Mouse (Mus musculus) neural tube, embryonic 15.5 days (tissue): Measurements from ENCODE around the gene Hfm1. TPM values are rescaled to one million over a fixed set of nuclear protein-coding genes. Genes with fewer than 3 reads are reported as not detected.

ENCODE experiments used
- ATAC-seq: fragments of 200-750 bp; cut with Nextera tagmentation; 2 replicates; pipeline ENCODE4 v1.8.0; 2017; ENCODE audit warnings: mild to moderate bottlenecking, moderate TSS enrichment, moderate library complexity; ENCODE audit not compliant: low FRiP score
- H3K27ac ChIP-seq: fragments of 300-500 bp; sonication (generic); replicated peaks from 2 replicates; pipeline ENCODE4 v1.5.1; 2015; ENCODE audit warnings: mild to moderate bottlenecking, inconsistent platforms
- H3K27me3 ChIP-seq: fragments of 300-500 bp; sonication (generic); replicated peaks from 2 replicates; pipeline ENCODE4 v1.6.1; 2015; ENCODE audit warnings: inconsistent platforms
- H3K36me3 ChIP-seq: fragments of 300-500 bp; sonication (generic); 2 replicates; pipeline ENCODE4 v1.6.1; 2015; ENCODE audit warnings: inconsistent platforms
- H3K4me1 ChIP-seq: fragments of 300-500 bp; sonication (generic); 2 replicates; pipeline ENCODE4 v1.6.1; 2015; ENCODE audit warnings: inconsistent platforms
- H3K4me2 ChIP-seq: fragments of 300-500 bp; sonication (generic); 2 replicates; pipeline ENCODE4 v1.6.1; 2015; ENCODE audit warnings: inconsistent platforms, mild to moderate bottlenecking, moderate library complexity
- H3K4me3 ChIP-seq: fragments of 300-500 bp; sonication (generic); replicated peaks from 2 replicates; pipeline ENCODE4 v1.5.1; 2015; ENCODE audit warnings: mild to moderate bottlenecking, inconsistent platforms
- H3K9ac ChIP-seq: fragments of 300-500 bp; sonication (generic); replicated peaks from 2 replicates; pipeline ENCODE4 v1.6.1; 2015; ENCODE audit warnings: mild to moderate bottlenecking, inconsistent platforms
- H3K9me3 ChIP-seq: fragments of 300-500 bp; sonication (generic); replicated peaks from 2 replicates; pipeline ENCODE4 v1.6.1; 2016; ENCODE audit warnings: inconsistent platforms
- WGBS: fragments of 180-500 bp; shearing (Covaris S2); methylation state at CpG from one replicate; pipeline ENCODE4 v1.1.7; 2015; ENCODE audit warnings: mixed read lengths; 5-methylcytosine and 5-hydroxymethylcytosine counted together
- microRNA-seq: library from miRNA; unstranded; fragments of <30 nt; microRNA quantifications from one replicate; pipeline ENCODE4, GENCODE M21; 2017
- polyA plus RNA-seq: library from polyadenylated mRNA; unstranded; fragments of >200 nt; fragmentation: Nextera tagmentation; extraction: Ambion mirVana; gene quantifications from 2 replicates; pipeline ENCODE4 v1.2.1, GENCODE M21; 2015

The Hfm1 gene
- polyA plus RNA-seq, 1 experiment from 2014 or later = 6.8 TPM

GRCm38 (mm10) chr5:106801886-106802798 lies 124.0 kb downstream of the Hfm1 start:
- peak; percentile 78 for ATAC-seq
- Histone ChIP-seq H3K27ac (no peak overlapping the region), H3K36me3 (no peaks in the 10 kb centered on the region), H3K9me3 (no peaks in the 10 kb centered on the region), H3K27me3 (0 out of 2 replicates have a peak, but pooled peaks cover 2% of the 10 kb centered on the region), H3K4me2 (peak overlapping the region; percentile 64), H3K9ac (peak overlapping the region; percentile 39), H3K4me1 (peaks cover 12% of the 10 kb centered on the region; the same call in 1 of the 2 replicates), H3K4me3 (peak overlapping the region; percentile 32)
- 5% methylated on average over 32 of the region's 32 CpGs for WGBS

- Histone ChIP-seq H3K9ac (no peak overlapping the region), H3K27ac (no peak overlapping the region), H3K9me3 (no peaks in the 10 kb centered on the region), H3K4me1 (peaks cover 12% of the 10 kb centered on the region; the same call in 1 of the 2 replicates), H3K36me3 (no peaks in the 10 kb centered on the region), H3K4me3 (no peak overlapping the region), H3K4me2 (peak overlapping the region; percentile 64; the same call in 1 of the 2 replicates), H3K27me3 (0 out of 2 replicates have a peak, but pooled peaks cover 2% of the 10 kb centered on the region)
- ATAC-seq = peak; percentile 29; the same call in 1 of the 2 replicates
- WGBS = 25% methylated on average over 9 of the region's 9 CpGs
These were observed 124.8 kb downstream of the Hfm1 start for GRCm38 (mm10) chr5:106801215-106801863.

- WGBS = 76% methylated on average over 5 of the region's 5 CpGs
- no peak overlapping the region for H3K27ac ChIP-seq
These were observed 128.2 kb downstream of the Hfm1 start for GRCm38 (mm10) chr5:106797896-106798295.

DNA sequence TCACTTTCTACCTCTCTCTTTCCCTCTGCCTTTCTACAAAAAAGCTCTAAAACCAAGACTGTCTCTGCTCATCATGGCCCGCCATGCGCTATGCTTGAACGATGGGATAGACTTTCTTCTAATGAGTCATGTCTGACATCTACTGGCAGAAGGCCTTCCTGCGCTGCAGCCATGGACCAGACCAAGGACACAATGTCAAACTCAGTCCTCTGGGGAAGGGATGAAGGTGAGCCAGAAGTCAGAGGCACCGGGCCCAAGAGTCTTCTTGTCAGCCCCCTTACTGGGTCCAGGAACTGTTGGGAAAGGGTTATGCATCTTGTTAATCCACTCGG lies 134.9 kb downstream of the Hfm1 start:
- WGBS = 16% methylated on average over 6 of the region's 6 CpGs
- Histone ChIP-seq H3K9ac (no peak overlapping the region), H3K36me3 (no peaks in the 10 kb centered on the region), H3K4me3 (no peak overlapping the region), H3K27me3 (no peaks in the 10 kb centered on the region), H3K9me3 (no peaks in the 10 kb centered on the region), H3K4me1 (no peaks in the 10 kb centered on the region), H3K27ac (no peak overlapping the region), H3K4me2 (no peak overlapping the region)
- peak; percentile 63; the same call in 1 of the 2 replicates for ATAC-seq

More at GRCm38 (mm10) chr5:106797896-106798295, 128.2 kb downstream of the Hfm1 start:
- Histone ChIP-seq H3K4me1 (peaks cover 12% of the 10 kb centered on the region; the same call in 1 of the 2 replicates), H3K27me3 (0 out of 2 replicates have a peak, but pooled peaks cover 2% of the 10 kb centered on the region), H3K4me3 (no peak overlapping the region), H3K9ac (no peak overlapping the region), H3K36me3 (no peaks in the 10 kb centered on the region), H3K9me3 (no peaks in the 10 kb centered on the region), H3K4me2 (no peak overlapping the region)
- no peak for ATAC-seq

DNA sequence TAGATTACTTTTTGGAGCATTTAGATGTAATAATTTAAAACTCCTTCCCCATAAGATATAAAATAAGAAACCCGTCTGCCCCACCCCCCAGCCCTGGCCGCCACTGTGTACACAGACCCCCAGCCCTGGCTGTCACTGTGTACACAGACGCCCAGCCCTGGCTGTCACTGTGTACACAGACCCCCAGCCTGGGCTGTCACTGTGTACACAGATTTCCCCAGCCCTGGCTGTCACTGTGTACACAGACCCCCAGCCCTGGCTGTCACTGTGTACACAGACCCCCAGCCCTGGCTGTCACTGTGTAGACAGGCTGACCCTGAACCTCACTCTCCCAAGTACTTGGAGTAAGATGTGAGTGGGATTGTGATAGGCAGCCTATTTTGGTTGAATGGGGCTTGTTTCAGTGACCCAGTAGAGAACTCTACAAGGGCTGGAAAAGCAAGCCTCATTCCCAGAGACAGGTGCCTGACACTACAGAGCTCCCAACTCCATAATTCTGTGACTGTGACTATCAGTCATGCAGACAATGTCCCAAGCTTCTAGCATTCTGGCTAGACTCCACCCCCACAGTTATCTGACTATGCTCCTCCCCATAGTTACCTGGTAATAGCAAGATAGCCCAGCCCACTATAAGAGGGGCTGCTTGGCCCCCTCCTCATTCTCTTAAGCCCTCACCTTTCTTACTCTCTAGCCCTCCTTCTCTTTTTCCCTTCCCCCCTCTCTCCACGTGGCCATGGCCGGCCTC lies 135.5 kb downstream of the Hfm1 start:
- WGBS = 47% methylated on average over 5 of the region's 5 CpGs
- H3K4me1 ChIP-seq = no peaks in the 10 kb centered on the region
- H3K36me3 ChIP-seq = no peaks in the 10 kb centered on the region
- H3K4me3 ChIP-seq = no peak overlapping the region
- ATAC-seq = no peak
- H3K4me2 ChIP-seq = no peak overlapping the region
- no peak overlapping the region for H3K27ac ChIP-seq
- H3K9me3 ChIP-seq = no peaks in the 10 kb centered on the region
- no peaks in the 10 kb centered on the region for H3K27me3 ChIP-seq
- H3K9ac ChIP-seq = no peak overlapping the region

Small RNAs within 50 kb of the gene (microRNA-seq; reads per million reads assigned to microRNA genes)
- not detected for gene Gm27527

Other genes with a start within 250 kb of the Hfm1 start
- gene Zfp644, start 229.0 kb downstream of the Hfm1 start, polyA plus RNA-seq = 58.3 and 63.2 TPM in 2 replicates
- gene Cdc7, start 38.0 kb upstream of the Hfm1 start, polyA plus RNA-seq = 47.4 and 47.5 TPM in 2 replicates